In genomic region chr14:121145291-121145690, GRCm38 (mm10) we compare ENCODE assay signal across 15 mouse cellular contexts.
DNase-seq lines count a peak whose midpoint lies in the region; ATAC-seq and TF ChIP-seq lines count a peak whose summit lies in the region.
"Had no signal": no experiment of that assay in that cellular context is flagged by ENCODE, and none has a peak within 500 bp of the region (broad histone marks: within the 10 kb centered on the region; RNA-seq: fewer than 3 reads in every experiment).

No protein-coding gene starts in this region.

- no peaks in the 10 kb centered on the region for H3K9me3 ChIP-seq in forebrain, embryonic 10.5 days
- no peaks in the 10 kb centered on the region for H3K9me3 ChIP-seq in forebrain, embryonic 15.5 days
- no peaks in the 10 kb centered on the region for H3K9me3 ChIP-seq in intestine, embryonic 14.5 days (ENCODE audit: control insufficient read depth, low read length)
- no peaks in the 10 kb centered on the region for H3K9me3 ChIP-seq in liver, embryonic 14.5 days (ENCODE audit: control insufficient read depth, low read length)
- H3K9me3 ChIP-seq: embryonic facial prominence, embryonic 15.5 days; midbrain, embryonic 15.5 days; neural tube, embryonic 12.5 days had no signal

- no peak for ATAC-seq in forebrain, embryonic 15.5 days (replicated peaks)
- ATAC-seq in intestine, embryonic 14.5 days (replicated peaks; ENCODE audit: low FRiP score, low TSS enrichment, low read depth) = 0 out of 2 replicates have a peak, but pooled peaks have one; percentile 28
- no peak for ATAC-seq in liver, embryonic 14.5 days (ENCODE audit: insufficient read depth)
- no peak for ATAC-seq in activated CD4-positive, CD25-positive, alpha-beta regulatory T cell, adult 4 months
- ATAC-seq: hindbrain, postnatal 0 days; midbrain, embryonic 15.5 days had no signal

- 60% methylated on average over 3 of the region's 3 CpGs for WGBS in forebrain, embryonic 10.5 days
- 61% methylated on average over 3 of the region's 3 CpGs for WGBS in forebrain, embryonic 15.5 days
- 46% methylated on average over 3 of the region's 3 CpGs for WGBS in intestine, embryonic 14.5 days
- 45% methylated on average over 3 of the region's 3 CpGs for WGBS in liver, embryonic 14.5 days (ENCODE audit: insufficient replicate concordance)

- TF ChIP-seq EP300 in liver, embryonic 14.5 days (IDR thresholded peaks at IDR 0.05; ENCODE audit: low read depth) = no peak

- H3K4me2 ChIP-seq in forebrain, embryonic 15.5 days (replicated peaks) = no peak overlapping the region
- peak overlapping the region; percentile 2; the same call in 1 of the 2 replicates for H3K4me2 ChIP-seq in intestine, embryonic 14.5 days (ENCODE audit: low read length)
- peak overlapping the region; percentile 37 for H3K4me2 ChIP-seq in liver, embryonic 14.5 days (ENCODE audit: low read depth)
- H3K4me2 ChIP-seq: embryonic facial prominence, embryonic 15.5 days; midbrain, embryonic 15.5 days; neural tube, embryonic 12.5 days had no signal

- no peaks in the 10 kb centered on the region for H3K36me3 ChIP-seq in forebrain, embryonic 10.5 days (replicated peaks)
- H3K36me3 ChIP-seq in forebrain, embryonic 15.5 days = no peaks in the 10 kb centered on the region
- H3K36me3 ChIP-seq in intestine, embryonic 14.5 days (ENCODE audit: control insufficient read depth, insufficient read depth, low read length) = no peaks in the 10 kb centered on the region
- H3K36me3 ChIP-seq in liver, embryonic 14.5 days (replicated peaks; ENCODE audit: control insufficient read depth, insufficient read depth, low read depth) = no peaks in the 10 kb centered on the region
- H3K36me3 ChIP-seq: embryonic facial prominence, embryonic 15.5 days; midbrain, embryonic 15.5 days; neural tube, embryonic 12.5 days had no signal

- no peak overlapping the region for H3K9ac ChIP-seq in forebrain, embryonic 15.5 days (replicated peaks)
- H3K9ac ChIP-seq in intestine, embryonic 14.5 days (ENCODE audit: low read length) = no peak overlapping the region
- H3K9ac ChIP-seq in liver, embryonic 14.5 days (replicated peaks) = no peak overlapping the region
- H3K9ac ChIP-seq: embryonic facial prominence, embryonic 15.5 days; midbrain, embryonic 15.5 days; neural tube, embryonic 12.5 days had no signal

- DNase-seq in forebrain, embryonic 10.5 days (ENCODE audit: extremely low spot score, low spot score) = no peak
- peak; percentile 49 for DNase-seq in kidney, adult 18-20 months
- no peak for DNase-seq in kidney, postnatal 25 days
- DNase-seq in intestine, embryonic 14.5 days (ENCODE audit: low spot score) = no peak
- DNase-seq in liver, embryonic 14.5 days (ENCODE audit: low read depth in 3 of 3, low spot score in 3 of 3) = no peak
- DNase-seq in gastrocnemius, adult 2 months = no peak
- DNase-seq: adrenal gland, postnatal 25 days; thymus, postnatal 14 days had no signal

- no peaks in the 10 kb centered on the region for H3K27me3 ChIP-seq in forebrain, embryonic 10.5 days (ENCODE audit: poor library complexity, severe bottlenecking)
- H3K27me3 ChIP-seq in forebrain, embryonic 15.5 days = no peaks in the 10 kb centered on the region
- H3K27me3 ChIP-seq in intestine, embryonic 14.5 days (replicated peaks; ENCODE audit: control insufficient read depth, insufficient read depth, low read length) = no peaks in the 10 kb centered on the region
- H3K27me3 ChIP-seq in liver, embryonic 14.5 days (ENCODE audit: control insufficient read depth, insufficient read depth, low read length) = no peaks in the 10 kb centered on the region
- H3K27me3 ChIP-seq: embryonic facial prominence, embryonic 15.5 days; midbrain, embryonic 15.5 days; neural tube, embryonic 12.5 days had no signal

- H3K4me1 ChIP-seq in forebrain, embryonic 10.5 days = peaks cover 42% of the 10 kb centered on the region
- peaks cover 19% of the 10 kb centered on the region for H3K4me1 ChIP-seq in forebrain, embryonic 15.5 days
- H3K4me1 ChIP-seq in intestine, embryonic 14.5 days (replicated peaks; ENCODE audit: control insufficient read depth, insufficient read depth, low read length) = peaks cover 33% of the 10 kb centered on the region
- peaks cover 0 to 29% of the 10 kb centered on the region in 2 experiments; a peak in 3 of 4 replicates for H3K4me1 ChIP-seq in liver, embryonic 14.5 days (replicated peaks; ENCODE audit: control insufficient read depth in 2 of 2, insufficient read depth in 2 of 2, low read length in 1 of 2)

- TF ChIP-seq CTCF in liver, embryonic 14.5 days (IDR thresholded peaks at IDR 0.05; ENCODE audit: low read depth) = no peak
- TF ChIP-seq CTCF in gastrocnemius, adult 2 months (IDR thresholded peaks at IDR 0.05) = no peak

- intact Hi-C loops in gastrocnemius, adult 2 months (cut with DNase I) = loop anchor here (5.0 kb wide), 1 partner anchor 72 kb away; no protein-coding TSS in a partner anchor

- no peak overlapping the region for H3K4me3 ChIP-seq in forebrain, embryonic 10.5 days
- H3K4me3 ChIP-seq in forebrain, embryonic 15.5 days = no peak overlapping the region
- no peak overlapping the region for H3K4me3 ChIP-seq in intestine, embryonic 14.5 days (ENCODE audit: low read depth, low read length)
- peak overlapping the region in 1 of 2 experiments; percentile 37; a peak in 2 of 4 replicates for H3K4me3 ChIP-seq in liver, embryonic 14.5 days (ENCODE audit: insufficient read depth in 1 of 2, low read depth in 2 of 2, low read length in 2 of 2)
- no peak overlapping the region for H3K4me3 ChIP-seq in gastrocnemius, adult 2 months
- H3K4me3 ChIP-seq: embryonic facial prominence, embryonic 15.5 days; midbrain, embryonic 15.5 days; neural tube, embryonic 12.5 days had no signal

- 0 out of 2 replicates have a peak overlapping the region, but pooled peaks have one; percentile 32 for H3K27ac ChIP-seq in forebrain, embryonic 10.5 days
- H3K27ac ChIP-seq in forebrain, embryonic 15.5 days (replicated peaks) = no peak overlapping the region
- H3K27ac ChIP-seq in intestine, embryonic 14.5 days (ENCODE audit: low read depth) = no peak overlapping the region
- no peak overlapping the region; the same call in 1 of the 2 replicates for H3K27ac ChIP-seq in liver, embryonic 14.5 days
- H3K27ac ChIP-seq in gastrocnemius, adult 2 months = no peak overlapping the region
- H3K27ac ChIP-seq: embryonic facial prominence, embryonic 15.5 days; hindbrain, postnatal 0 days; macrophage; midbrain, embryonic 15.5 days; neural tube, embryonic 12.5 days had no signal
